Mouse (Mus musculus) adrenal gland, adult 10 weeks (tissue): Measurements from ENCODE around the gene Pdcd4. TPM values are rescaled to one million over a fixed set of nuclear protein-coding genes. Genes with fewer than 3 reads are reported as not detected.

Experiments
- polyA plus RNA-seq: library from polyadenylated mRNA; stranded (reverse); fragments of 350-450 nt; fragmentation: Illumina TruSeq; extraction: RNeasy Lipid Tissue Mini Kit (QIAGEN cat#74804); gene quantifications from one replicate; pipeline ENCODE4 v1.2.3, GENCODE M21; 2014; ENCODE audit warnings: low read depth, low replicate concordance

Gene Pdcd4
- polyA plus RNA-seq: 196 TPM

DNA sequence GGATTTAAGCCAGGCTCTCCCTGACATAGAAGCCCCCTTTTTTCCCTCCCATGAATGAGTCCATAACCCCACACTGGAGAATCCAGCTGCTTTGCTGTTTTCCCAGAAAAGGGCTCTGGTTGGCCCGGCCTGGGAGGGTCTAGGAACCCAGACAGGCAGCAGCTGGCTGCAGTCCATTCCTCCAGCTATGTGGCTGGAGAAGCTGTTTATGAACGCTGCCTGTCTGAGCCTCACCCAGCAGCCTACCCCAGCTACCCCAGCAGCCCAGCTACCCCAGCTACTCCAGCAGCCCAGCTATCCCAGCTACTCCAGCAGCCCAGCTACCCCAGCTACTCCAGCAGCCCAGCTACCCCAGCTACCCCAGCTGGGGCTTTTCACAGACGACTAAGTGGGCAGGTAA lies at the start of gene Pdcd4:
TSS of gene Pdcd4 (plus strand) at position 171 of the 400 bp plus-strand sequence.

DNA sequence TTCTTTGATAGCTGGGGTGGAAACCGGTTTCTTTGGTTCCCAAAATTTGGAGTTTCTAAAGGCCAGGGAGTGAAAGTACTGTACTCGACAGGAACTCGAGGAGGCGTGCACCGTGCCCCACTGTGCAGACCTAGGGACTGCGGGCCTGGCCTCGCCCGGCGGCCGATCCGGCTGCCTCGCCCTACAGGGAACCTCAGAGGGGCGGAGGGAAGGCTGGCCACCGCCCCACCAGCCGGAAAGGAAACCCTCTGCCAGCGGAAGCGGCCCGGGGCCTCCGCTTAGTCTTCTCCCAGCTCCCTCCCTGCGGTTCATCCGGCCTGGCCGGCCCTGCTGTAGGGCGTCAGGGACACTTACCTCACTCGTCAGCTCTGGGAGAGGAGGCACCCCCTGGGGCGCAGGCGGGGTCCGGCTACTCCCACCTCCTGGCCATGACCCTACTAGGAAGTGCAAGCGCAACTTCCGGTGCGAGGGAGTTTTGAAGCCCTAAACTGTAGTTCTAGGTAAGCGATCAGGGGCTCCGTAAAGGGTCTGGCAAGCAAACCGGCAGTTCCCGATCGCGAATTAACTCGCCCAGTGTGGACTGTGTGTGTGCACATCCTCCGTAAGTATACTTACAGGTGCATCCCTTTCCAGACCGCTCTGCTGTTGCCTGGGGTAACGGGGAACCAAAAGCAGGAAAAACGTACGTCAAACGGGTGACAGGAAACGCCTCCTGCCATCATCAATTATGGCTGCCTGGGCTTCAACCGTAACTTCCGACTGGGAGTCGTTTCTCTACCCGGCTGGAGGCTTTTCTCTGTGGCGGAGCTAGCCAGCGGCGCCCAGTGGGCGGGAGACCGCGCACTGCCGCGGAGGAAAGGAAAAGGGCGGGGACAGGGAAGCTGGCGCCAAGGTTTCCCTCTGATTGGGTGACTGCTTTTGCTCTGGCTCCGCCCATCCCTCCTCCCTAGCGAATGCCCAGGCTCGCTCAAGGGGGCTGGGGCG lies 52.1 kb downstream of the Pdcd4 start, which contains the start of the genes Shoc2 and Bbip1:
TSS of gene Shoc2 (plus strand) at position 505 of the 984 bp plus-strand sequence.
TSS of gene Bbip1 (minus strand) at position 826 of the 984 bp plus-strand sequence.

Other genes starting within 250 kb of the Pdcd4 start
- 1.0 TPM for gene Rbm20, start 214.9 kb upstream of the Pdcd4 start, polyA plus RNA-seq
- 147 TPM for gene Shoc2, start 52.1 kb downstream of the Pdcd4 start, polyA plus RNA-seq
- gene Bbip1, start 52.4 kb downstream of the Pdcd4 start, polyA plus RNA-seq: 84.7 TPM
- gene Adra2a, start 151.9 kb downstream of the Pdcd4 start, polyA plus RNA-seq: not detected